Mouse (Mus musculus): Measurements from ENCODE around the gene Cyp4v3. TPM values are rescaled to one million over a fixed set of nuclear protein-coding genes. Genes with fewer than 3 reads are reported as not detected.

Cyp4v3 gene
- total RNA-seq, 2 experiments from 2014 or later = 10.9 to 13.2 TPM

Other genes starting within 250 kb of the Cyp4v3 start
- not detected in 2 replicates for gene F11, start 71.2 kb downstream of the Cyp4v3 start, total RNA-seq (2015)
- not detected in 2 replicates for gene F11, start 71.2 kb downstream of the Cyp4v3 start, total RNA-seq (2017)
- not detected in 2 replicates for gene Klkb1, start 38.4 kb downstream of the Cyp4v3 start, total RNA-seq (2015)
- gene Klkb1, start 38.4 kb downstream of the Cyp4v3 start, total RNA-seq (2017) = not detected in 2 replicates
- gene Gm45753, start 24.8 kb downstream of the Cyp4v3 start, total RNA-seq (2015) = not detected in 2 replicates
- gene Gm45753, start 24.8 kb downstream of the Cyp4v3 start, total RNA-seq (2017) = not detected in 2 replicates
- 0.17 and 0.32 TPM in 2 replicates for gene Fam149a, start 49.1 kb upstream of the Cyp4v3 start, total RNA-seq (2015)
- gene Fam149a, start 49.1 kb upstream of the Cyp4v3 start, total RNA-seq (2017) = 0.04 and 0.07 TPM in 2 replicates
- 1.2 and 1.9 TPM in 2 replicates for gene Tlr3, start 77.9 kb upstream of the Cyp4v3 start, total RNA-seq (2015)
- 0.24 and 1.6 TPM in 2 replicates for gene Tlr3, start 77.9 kb upstream of the Cyp4v3 start, total RNA-seq (2017)
- 0.32 TPM in 1 of 2 replicates, not detected in the other for gene Sorbs2, start 174.6 kb upstream of the Cyp4v3 start, total RNA-seq (2015)
- gene Sorbs2, start 174.6 kb upstream of the Cyp4v3 start, total RNA-seq (2017) = not detected in 2 replicates